Mouse (Mus musculus) cortical plate, adult 2 months (tissue): ENCODE measurements around the gene Ramp1.

Experiments
- CTCF ChIP-seq: fragments of 200-500 bp; IDR thresholded peaks from 2 replicates; pipeline ENCODE4 v1.5.1; 2011; ENCODE audit warnings: mild to moderate bottlenecking, control low read depth, low read length; ENCODE audit not compliant: insufficient read depth; ENCODE audit errors: extremely low read depth
- POLR2A ChIP-seq: fragments of 200-500 bp; IDR thresholded peaks from 2 replicates; pipeline ENCODE4 v1.6.1; 2011; ENCODE audit warnings: mild to moderate bottlenecking, low read length, control low read depth; ENCODE audit not compliant: insufficient read depth; ENCODE audit errors: extremely low read depth

- TF ChIP-seq CTCF (no peak), POLR2A (no peak)
Observed at GRCm38 (mm10) chr1:91231142-91231541, 51.5 kb downstream of the Ramp1 start.
